Mouse (Mus musculus): ENCODE measurements around the gene Cfap73.

Gene Cfap73

GRCm38 (mm10) chr5:120634131-120634530, at the start of gene Cfap73:
Gene Cfap73, minus strand, starts transcription at chr5:120634235.
- in situ Hi-C loops (cut with MboI), result no loop called here

GRCm38 (mm10) chr5:120682982-120683771, 49.1 kb upstream of the Cfap73 start:
- in situ Hi-C loops (cut with MboI), result no loop called here

GRCm38 (mm10) chr5:120680918-120681317, 46.9 kb upstream of the Cfap73 start:
- in situ Hi-C loops (cut with MboI), result no loop called here

GRCm38 (mm10) chr5:120679676-120680555, 45.9 kb upstream of the Cfap73 start:
- in situ Hi-C loops (cut with MboI), result loop anchor here (5.0 to 10.0 kb wide), 2 partner anchors 32 to 55 kb away; partner anchors contain the start of gene Dtx1

- in situ Hi-C loops (cut with MboI), result loop anchor here (5.0 to 10.0 kb wide), 2 partner anchors 35 to 53 kb away; partner anchors contain the start of gene Dtx1
Observed at GRCm38 (mm10) chr5:120677516-120677915, 43.5 kb upstream of the Cfap73 start.

GRCm38 (mm10) chr5:120674229-120675145, 40.5 kb upstream of the Cfap73 start:
- in situ Hi-C loops (cut with MboI), result loop anchor here (5.0 to 10.0 kb wide), 2 partner anchors 38 to 50 kb away; partner anchors contain the start of gene Dtx1

DNA sequence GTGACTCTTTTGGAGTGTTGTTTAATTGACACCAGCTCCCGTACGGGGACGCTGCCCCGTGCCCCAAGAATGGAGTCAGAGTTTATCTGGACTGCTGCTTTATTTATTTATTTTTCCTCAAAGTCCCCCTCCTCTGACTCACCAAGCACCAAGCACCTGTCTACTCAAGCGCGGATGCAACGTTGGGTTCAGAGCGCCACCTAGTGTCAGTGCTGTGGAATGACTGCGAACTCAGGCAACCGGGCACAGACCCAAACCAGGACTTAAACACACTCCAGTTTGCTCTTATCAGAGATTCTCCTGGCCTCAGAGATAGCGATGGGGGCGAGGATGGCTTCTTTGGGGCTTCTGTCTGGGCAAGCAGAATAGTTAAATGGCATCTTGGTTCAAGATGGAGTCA, 39.6 kb upstream of the Cfap73 start:
- in situ Hi-C loops (cut with MboI), result loop anchor here (10.0 kb wide), 1 partner anchor 49 kb away; no protein-coding TSS in a partner anchor

- in situ Hi-C loops (cut with MboI), result loop anchor here (10.0 kb wide), 1 partner anchor 47 kb away; no protein-coding TSS in a partner anchor
Observed at GRCm38 (mm10) chr5:120671865-120672264, 37.8 kb upstream of the Cfap73 start.

- in situ Hi-C loops (cut with MboI), result loop anchor here (10.0 kb wide), 1 partner anchor 45 kb away; no protein-coding TSS in a partner anchor
Observed at GRCm38 (mm10) chr5:120670132-120670531, 36.1 kb upstream of the Cfap73 start.

GRCm38 (mm10) chr5:120668761-120669160, 34.7 kb upstream of the Cfap73 start:
- in situ Hi-C loops (cut with MboI), result no loop called here

DNA sequence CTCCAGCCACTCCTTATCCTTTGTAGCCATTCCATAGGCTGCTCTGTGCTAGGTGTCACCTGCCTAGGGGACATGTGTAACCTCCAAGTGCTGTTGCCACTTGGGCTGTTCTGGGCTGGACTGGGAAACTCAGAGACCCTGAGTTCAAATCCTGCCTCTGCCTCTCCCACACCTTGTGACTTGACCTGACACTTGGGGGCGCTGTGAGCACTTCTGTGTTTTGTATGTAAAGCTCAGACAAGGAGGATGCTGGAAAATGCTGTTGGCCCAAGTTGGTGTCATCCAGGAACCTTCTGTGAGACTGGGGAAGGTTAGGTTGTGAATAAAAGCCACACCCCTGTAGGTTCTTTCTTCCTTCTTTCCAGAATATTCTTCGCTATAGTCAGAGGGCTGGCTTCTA, 30.9 kb upstream of the Cfap73 start:
- in situ Hi-C loops (cut with MboI), result no loop called here

DNA sequence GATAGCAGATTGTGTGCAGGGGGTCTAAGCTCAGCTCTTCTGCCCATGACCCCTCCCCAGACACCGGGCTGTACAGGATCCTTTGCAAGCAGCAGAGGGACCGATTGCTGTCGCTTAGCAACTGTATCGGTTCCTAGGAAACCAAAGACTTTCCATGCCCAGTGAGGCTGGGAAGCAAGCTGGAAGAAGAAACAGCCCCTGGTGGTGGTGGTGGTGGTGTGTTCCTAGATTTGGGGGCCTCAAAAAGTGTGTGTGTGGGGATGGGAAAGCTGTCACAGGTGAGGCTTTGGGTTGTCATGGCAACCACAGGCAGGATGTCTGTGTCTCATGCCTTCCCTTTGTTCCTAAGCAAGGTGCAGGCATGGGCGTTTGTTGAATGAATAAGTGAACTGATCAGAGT, 26.8 kb upstream of the Cfap73 start:
- in situ Hi-C loops (cut with MboI), result no loop called here

DNA sequence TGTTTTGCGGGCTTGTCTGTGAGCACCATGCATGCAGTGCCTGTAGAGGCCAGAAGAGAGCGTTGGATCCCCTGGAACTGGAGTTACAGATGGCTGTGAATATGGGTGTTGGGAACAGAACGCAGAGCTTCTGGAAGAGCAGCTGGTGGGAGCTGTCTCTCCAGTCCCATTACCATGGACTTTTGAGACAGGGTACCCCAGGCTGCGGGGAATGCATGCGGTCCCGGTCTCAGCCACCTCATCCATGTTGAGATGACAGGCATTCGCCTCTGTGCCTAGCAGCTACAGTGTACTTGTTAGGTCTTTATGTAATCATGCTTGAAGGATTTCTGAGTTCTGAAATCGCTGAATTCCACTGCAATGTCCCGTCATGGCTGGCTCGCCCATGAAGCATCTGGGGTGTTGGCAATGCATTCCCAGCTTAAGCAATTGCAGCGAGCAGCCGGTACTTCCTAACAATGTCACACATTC, 22.3 kb upstream of the Cfap73 start:
- in situ Hi-C loops (cut with MboI), result no loop called here

DNA sequence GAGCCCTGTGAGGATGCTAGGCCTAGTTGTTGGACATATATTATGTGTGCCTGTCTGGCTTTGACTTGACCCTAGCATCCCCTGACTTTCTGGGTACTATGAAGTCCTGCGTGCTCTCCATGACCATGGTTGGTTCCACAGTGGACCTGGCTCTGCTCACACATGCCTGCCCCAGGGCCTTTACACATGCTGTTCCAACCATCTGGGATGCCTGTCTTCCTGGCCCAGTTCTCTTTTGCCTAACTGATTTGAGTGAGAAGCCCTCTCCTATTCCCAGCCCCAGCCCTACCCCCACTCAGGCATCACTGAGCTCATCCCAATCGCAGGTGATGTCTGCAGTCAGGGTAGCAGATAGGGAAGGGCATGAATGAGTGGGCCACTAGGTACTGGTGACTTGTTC, 19.8 kb upstream of the Cfap73 start:
- in situ Hi-C loops (cut with MboI), result loop anchor here (5.0 kb wide), 1 partner anchor 37 kb away; no protein-coding TSS in a partner anchor

DNA sequence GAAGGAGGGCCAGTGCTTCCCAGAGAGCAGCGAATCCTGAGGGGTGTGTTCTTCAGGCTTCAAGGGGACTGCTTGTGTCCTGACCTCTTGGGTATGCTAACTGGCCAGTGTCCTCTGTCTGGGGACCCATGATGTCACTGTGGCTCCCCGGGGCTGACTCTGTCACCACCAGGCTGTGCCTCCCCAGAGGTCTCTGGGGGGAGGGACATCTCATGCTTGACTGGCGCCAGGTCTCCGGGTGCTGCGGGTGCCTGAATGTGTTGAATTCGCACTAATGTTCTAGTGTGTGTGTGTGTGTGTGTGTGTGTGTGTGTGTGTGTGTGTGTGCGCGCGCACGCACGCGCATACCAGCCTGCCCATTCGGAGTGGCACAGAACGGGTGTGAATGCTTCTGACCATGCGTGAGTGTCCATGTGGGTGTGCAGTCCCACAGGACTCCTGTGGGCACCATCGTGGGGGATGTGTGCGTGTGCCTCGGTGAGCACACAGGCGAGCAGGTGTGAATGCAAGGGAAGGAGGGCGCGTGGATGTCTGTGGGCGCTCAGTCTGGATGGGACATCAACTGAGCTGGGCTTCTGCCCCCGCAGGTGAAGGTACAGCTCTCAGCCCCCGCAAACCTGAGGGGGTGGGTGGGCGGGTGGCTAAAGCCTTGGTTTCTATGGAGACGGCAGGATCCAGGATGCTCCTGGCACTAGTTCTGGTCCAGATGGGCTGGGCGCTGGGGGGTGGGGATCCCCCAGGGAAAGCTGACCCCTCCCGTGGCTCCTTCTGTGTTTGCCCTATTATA, 19.1 kb upstream of the Cfap73 start:
- in situ Hi-C loops (cut with MboI), result loop anchor here (5.0 kb wide), 1 partner anchor 36 kb away; no protein-coding TSS in a partner anchor

DNA sequence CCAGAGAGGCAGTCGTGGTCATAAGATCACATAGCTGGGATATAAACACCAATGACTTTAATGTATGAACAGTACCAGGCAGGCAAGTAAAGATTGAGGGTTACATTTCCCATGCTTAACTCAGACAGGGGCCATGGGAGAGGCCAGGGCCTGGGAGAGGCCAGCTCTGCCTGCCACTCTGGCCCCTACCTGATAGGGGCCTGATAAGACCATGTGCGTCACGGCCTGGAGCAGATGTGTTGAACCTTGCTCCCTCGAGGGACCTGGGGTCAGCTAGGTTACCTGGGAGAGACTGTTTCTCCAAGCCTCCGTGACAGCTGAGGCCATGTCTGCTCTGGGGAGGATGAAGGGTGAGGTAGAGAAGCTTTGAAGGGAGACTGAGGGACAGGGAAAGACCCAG, 17.2 kb upstream of the Cfap73 start:
- in situ Hi-C loops (cut with MboI), result loop anchor here (5.0 kb wide), 1 partner anchor 34 kb away; no protein-coding TSS in a partner anchor

- in situ Hi-C loops (cut with MboI), result loop anchor here (5.0 kb wide), 1 partner anchor 33 kb away; no protein-coding TSS in a partner anchor
Observed at GRCm38 (mm10) chr5:120649938-120650337, 15.9 kb upstream of the Cfap73 start.

DNA sequence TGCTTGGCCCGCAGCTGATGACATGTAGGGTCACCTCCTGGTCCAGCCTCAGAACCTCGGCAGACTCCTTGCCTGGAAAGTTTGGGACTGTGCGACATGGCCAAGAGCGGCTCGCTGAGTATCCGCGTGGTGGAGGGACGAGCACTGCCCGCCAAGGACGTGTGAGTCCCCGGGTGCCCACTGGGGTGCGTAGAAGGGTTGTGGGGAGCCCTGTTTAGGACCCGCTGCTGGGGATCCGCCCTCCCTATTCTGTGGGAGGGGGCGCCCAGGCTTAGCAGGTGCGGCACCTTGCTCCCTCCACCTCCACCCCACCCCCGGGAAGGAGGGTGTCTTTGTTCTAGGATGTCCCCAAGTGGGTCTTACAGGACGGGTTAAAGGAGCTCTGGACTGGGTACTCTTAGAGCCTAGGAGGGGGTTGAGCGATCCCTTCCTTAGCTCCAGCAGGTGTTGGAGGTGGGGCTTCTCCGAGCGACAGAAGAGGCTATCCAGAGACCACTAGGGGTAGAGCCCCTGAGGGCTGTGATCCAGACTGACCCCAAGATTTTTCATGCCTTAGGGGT, 15.4 kb upstream of the Cfap73 start:
- in situ Hi-C loops (cut with MboI), result no loop called here

- in situ Hi-C loops (cut with MboI), result no loop called here
Observed at GRCm38 (mm10) chr5:120648569-120649373, 14.7 kb upstream of the Cfap73 start, which contains the start of gene Rasal1. Gene Rasal1, plus strand, starts transcription at chr5:120648812.

Data from mature B cell (primary cell).